Mouse (Mus musculus) bone marrow, adult 2 months (tissue): ENCODE data around the gene Nlrp4c.

ENCODE experiments used
- CTCF ChIP-seq: fragments of 200-500 bp; IDR thresholded peaks from 2 replicates; pipeline ENCODE4 v1.5.1; 2011; ENCODE audit warnings: low read length, control low read depth; ENCODE audit not compliant: control insufficient read depth, insufficient read depth
- POLR2A ChIP-seq: fragments of 200-500 bp; IDR thresholded peaks from 2 replicates; pipeline ENCODE4 v1.6.1; 2011; ENCODE audit warnings: low read depth, mild to moderate bottlenecking, control low read depth, low read length, borderline replicate concordance; ENCODE audit not compliant: control insufficient read depth

DNA sequence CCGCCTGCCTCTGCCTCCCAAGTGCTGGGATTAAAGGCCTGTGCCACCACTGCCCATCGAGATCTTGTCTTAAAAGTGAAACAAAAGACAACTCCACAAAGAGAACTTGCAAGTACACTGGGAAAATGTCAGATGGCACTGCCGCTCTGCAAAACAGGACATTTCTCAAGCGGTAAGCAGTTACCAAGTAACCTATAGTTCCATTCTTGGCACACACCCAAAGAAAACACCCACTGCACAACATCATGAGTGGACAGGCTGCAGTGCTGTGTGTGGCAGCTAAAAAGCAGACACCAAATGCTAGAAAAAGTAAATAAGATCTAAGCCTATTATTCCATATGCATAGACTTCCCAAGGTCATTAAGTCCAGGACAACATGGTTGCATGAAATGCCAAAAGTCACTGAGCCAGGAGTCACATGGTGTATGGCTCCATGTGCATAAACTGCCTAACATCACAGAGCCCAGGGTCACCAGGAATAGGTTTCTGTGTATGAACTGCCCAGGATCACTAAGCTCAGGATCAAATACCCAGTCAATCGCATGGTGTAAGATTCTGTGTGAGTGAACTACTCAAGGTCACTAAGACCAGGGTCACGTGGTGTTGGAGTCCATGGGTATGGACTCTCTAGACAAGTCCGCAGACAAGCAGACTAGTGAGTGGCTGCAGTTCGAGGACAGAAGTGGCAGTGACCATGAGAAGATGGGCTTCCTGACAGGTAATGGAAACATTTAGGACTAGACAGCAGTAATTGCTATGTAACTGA, 100.6 kb downstream of the Nlrp4c start:
- TF ChIP-seq CTCF = no peak
- no peak for TF ChIP-seq POLR2A
